Mouse (Mus musculus): ENCODE data around the gene Ccnk.

Ccnk gene

GRCm38 (mm10) chr12:108193878-108194277 lies 14.5 kb downstream of the Ccnk start:
- DNase-seq: no peak

DNA sequence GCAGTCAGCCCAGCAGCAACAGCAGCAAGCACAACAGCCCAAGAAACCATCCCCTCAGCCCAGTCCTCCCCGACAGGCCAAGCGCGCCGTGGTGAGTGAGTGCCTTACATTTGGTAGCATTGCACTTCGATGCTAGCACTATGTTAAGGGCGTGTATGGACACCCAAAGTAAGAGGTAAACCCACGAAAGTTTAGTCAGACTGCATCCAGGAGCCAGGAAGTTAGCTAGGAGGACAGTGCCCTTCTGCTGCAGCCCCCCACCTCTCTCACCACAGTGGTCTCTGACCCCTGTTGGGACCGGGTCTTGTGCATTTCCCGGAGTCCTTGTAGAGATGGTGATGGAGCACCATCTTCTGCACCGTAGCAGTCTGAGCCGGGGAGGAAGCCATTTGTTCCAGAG lies 16.4 kb downstream of the Ccnk start:
- no peak for DNase-seq

- no peak for DNase-seq
These were observed 19.1 kb downstream of the Ccnk start for GRCm38 (mm10) chr12:108198447-108198846.

DNA sequence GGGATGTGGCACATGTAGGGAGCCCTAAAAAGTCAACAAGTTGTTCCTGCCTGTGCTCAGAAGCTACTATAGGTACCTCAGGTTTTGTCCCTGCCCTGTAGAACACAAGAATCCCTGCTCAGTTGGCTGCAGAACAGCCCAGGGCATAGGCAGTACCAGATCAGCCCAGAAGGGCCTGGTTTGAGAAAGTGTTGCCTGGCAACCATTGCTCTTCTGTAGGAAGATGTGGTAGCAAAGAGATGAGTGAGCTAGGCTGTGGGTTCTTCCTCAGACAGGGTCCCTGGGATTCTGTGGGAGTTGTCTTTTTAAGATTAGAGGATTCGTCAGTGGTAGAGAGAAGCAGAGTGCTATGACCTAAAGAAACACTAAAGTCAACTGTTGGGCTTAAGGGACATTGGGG lies 20.7 kb downstream of the Ccnk start:
- DNase-seq: no peak

- DNase-seq: no peak
These were observed 24.5 kb downstream of the Ccnk start for GRCm38 (mm10) chr12:108203895-108204294.

DNA sequence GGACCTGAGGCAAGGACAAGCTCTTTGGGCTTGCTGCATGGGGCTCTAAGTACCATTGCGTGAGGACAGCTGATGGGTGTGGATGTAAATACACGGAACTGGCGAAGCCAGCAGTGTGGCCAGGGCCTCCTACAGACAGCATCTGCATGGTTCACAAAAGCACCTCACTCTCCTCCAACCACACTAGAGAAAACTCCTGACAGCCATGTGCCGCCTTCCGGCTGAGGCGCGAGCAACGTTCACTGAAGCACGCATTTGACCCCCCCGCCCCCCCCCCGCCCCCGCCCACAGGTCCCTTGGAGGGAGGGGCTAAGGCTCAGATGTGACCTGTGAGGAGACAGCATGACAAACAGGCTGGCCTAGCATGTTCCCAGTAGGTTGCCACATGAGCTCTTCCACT lies 25.6 kb downstream of the Ccnk start:
- DNase-seq: no peak

DNA sequence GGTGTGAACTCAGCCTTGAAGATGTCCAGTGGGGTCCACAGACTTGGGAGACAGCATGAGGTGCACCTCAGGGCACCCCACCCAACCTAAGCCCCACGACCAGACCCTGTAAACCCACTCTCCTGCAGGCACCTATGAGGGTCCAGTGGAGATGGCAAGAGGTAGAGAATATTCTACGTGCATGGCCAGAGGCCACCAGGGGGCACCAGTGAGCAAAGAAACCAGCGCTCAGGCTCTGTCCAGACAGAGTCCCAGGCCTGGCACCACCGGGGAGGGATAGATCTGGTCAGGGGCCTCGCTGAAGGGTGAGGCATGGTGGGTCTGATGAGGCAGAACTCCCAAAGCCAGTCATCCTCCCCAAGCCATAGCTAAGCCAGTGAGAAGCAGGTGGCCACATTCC lies 27.3 kb downstream of the Ccnk start:
- DNase-seq: peak; percentile 91

GRCm38 (mm10) chr12:108208216-108208615 lies 28.8 kb downstream of the Ccnk start:
- no peak for DNase-seq

GRCm38 (mm10) chr12:108208726-108209438 lies 29.5 kb downstream of the Ccnk start:
- peak; percentile 88 for DNase-seq

GRCm38 (mm10) chr12:108210623-108211022 lies 31.2 kb downstream of the Ccnk start:
- DNase-seq: no peak

DNA sequence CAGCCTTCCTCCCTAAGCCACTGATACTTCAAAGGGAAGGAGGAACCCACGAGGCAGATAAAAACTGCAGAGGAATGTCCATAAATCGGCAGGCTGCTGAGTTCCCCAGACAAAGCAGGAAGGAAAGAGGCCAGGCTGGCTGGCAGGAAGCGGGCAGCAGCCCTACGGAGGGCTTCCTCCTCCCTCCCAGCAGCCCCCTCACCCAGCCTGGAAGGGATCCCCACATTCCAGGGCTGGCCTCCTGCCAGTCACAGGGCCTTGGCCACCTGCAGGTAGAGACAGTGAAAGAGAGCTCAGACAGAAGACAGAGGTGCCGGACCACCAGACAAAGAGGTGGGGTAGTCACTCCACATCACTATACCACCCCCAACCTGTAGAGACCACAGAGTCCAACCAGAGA lies 32.7 kb downstream of the Ccnk start:
- DNase-seq: no peak

GRCm38 (mm10) chr12:108212476-108212875 lies 33.1 kb downstream of the Ccnk start:
- DNase-seq: no peak

DNA sequence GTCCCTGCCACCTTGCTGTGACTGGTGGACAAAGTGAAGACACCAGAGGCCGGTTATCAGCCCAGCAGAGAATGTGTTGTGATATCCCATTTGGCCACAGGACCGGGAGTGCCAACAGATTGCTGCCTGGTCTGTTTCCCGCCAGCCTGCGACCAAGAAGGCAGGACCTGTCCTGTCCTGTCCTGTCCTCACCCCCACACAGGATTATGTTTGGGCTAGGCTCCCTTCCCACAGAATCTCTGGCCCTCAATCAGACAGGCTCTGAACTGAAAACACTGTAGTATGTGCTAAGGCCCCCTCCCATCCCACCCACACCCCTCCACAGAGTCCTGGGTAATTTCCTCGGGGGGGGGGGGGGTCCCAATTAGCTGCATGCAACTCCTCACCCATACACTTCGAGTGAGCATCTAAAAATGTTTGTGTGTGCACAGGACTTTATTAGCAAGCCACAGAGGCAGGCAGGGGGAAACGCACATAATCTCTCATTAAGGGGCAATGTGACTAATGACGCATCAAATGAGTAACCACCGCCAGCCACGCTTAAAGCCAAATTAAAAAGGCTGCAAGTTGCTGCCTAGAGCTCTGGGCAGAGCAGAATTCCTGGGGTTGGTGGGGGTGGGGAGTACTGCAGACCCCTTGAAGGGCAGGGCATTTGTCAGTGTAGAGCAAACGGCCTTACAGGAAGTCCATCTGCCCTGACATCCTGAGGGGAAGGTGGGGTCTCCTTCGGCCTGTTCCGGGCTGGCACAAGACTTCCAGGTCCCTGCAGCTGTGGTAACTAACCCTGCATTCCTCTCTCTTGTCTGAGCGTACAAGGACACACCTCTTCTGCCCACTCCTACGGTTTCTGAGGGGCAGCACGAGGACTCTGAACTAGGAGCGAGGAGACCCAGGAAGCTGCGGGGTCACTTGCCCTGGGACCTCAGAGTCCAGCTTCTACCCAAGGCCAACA lies 34.0 kb downstream of the Ccnk start:
- DNase-seq: no peak

DNA sequence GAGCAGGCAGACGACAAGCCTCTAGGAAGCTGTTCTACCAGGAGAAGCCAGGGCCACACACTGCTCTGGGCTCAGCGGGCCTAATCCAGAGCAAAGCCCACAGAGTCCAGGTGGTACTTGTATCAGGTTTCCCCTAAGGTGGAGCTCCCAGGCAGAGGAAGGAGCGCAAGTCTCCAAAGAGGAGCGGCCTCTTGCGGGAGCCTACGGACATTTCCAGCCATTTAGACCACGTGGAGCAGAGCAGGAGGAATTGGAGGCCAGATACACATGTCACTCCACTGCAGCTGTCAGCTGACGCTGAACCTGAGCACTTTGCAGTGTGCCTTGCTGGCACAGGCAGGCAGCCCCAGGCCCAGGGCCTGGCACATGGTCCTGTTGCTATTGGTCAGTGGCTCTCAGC lies 35.7 kb downstream of the Ccnk start:
- DNase-seq: no peak

- no peak for DNase-seq
These were observed 37.4 kb downstream of the Ccnk start for GRCm38 (mm10) chr12:108216611-108217370.

DNA sequence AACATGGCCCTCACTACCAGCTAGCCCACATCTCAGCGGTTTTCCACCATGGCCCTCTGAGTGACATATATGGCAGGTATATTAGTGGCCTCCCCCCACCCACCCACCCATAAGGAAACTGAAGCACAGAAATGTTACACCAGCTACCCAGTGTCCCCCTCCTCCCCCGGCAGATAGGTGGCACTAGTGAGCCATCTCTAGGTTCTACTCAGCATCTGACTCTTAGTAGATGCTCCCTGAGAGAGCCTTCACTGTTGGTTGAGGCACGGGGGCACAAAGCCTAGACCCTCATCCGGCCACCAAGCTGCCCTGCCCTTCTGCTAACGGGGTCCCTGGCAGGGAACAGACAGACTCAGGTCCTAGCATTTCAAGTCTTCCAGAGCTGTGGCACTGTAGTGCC lies 38.2 kb downstream of the Ccnk start:
- peak; percentile 80 for DNase-seq

GRCm38 (mm10) chr12:108219163-108219562 lies 39.8 kb downstream of the Ccnk start:
- DNase-seq: no peak

DNA sequence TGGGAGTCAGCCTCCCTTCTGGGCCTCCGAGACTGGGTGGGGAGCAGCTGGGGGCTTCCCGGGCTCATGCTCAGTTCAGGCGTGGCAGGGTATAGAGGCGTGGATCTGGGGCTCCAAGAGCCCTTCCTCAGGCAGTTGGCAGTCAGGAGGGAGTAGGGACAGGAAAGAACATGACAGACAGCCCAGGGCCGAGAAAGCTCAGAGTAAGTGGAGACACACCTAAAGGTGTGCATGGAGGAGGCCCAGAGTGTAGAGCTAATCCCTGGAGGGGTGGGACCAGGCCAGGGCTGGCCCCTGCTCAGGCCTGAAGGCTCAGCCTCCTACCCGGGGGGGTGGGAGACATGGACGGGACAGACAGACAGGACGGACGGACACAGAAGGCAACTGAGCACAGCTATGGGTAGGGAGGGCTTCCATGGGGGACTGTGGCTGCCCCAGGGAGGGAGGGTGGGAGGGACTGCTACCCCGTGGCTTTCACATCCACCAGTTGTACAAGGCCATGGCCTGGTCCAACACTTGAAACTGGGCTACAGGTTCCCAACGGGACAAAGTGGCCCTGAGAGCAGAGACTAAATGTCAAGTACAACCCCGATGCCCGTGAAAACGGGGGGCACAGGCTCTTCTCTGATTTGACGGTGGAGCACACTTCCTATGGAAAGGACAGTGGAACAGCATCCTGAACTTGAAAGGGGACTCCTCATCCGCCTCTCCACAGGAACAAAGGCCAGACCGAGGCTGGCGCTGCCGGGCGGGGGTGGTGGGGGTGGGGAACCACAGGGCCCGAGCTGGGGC lies 40.6 kb downstream of the Ccnk start:
- no peak for DNase-seq

GRCm38 (mm10) chr12:108220621-108221020 lies 41.2 kb downstream of the Ccnk start:
- no peak for DNase-seq

DNA sequence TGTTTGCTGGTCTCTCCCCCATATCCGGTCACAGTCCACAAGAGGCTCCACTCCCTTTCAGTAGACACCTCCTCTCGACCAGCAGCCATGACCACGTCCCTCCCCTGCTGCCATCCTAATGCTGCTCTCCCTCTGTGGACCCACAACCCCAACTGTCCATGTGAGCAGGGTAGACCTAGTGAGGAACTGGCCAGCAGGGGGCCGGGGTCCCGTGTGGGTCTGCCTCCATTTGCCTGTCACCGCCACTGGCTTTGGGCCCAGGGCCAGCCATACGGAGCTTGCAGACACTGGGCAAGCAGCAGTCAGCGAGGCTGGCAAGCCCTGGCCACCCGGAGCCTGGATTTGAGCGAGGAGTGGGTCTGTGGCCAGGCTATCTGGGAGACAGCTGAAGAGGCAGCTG lies 41.8 kb downstream of the Ccnk start:
- DNase-seq: peak; percentile 55

DNA sequence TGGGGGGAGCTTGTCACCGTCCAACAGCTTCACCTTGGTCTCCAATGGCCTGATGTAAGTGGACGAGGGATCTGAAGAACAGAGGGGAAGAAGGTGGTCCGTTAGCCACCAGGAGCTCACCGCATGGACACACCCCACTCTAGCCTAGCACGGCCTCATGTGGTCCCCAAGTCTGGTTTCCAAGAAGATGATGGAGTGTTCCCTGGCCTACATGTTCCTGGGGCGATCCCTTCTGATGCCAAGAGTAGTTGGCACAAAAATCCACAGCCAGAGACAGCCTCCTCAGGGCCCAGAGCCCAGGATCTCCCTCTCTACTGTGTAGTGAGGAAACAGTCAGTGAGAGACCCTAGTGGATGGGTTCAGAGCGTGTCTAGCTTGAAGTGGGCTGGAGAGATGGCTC lies 42.3 kb downstream of the Ccnk start:
- no peak for DNase-seq

- no peak for DNase-seq
These were observed 44.0 kb downstream of the Ccnk start for GRCm38 (mm10) chr12:108223357-108223756.

DNA sequence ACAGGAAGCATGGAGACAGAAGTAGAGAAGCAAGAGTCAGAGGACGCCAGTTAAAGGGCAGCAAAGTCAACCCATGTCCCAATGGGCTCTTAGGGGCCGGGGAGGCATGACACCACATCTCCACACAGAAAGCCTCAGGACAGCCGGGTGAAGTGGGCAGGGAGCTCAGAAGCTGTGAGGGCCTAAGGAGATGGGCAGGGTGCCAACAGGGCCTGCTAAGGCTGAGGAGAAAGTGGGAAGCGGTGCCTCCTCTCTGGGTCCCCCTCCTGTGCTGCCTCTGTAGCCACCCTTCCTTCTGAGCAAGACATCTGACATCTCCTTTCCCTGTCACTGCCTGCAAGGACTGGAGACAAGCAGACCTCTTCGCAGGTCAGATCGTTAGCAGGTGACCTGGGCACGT lies 46.4 kb downstream of the Ccnk start:
- DNase-seq: peak; percentile 65
